Mouse (Mus musculus) forebrain, embryonic 12.5 days (tissue): ENCODE results near the gene Gm37240. TPM values are rescaled to one million over a fixed set of nuclear protein-coding genes. Genes with fewer than 3 reads are reported as not detected.

ENCODE experiments used
- ATAC-seq: fragments of 200-750 bp; cut with Nextera tagmentation; 2 replicates; pipeline ENCODE4 v1.8.0; 2017; ENCODE audit warnings: moderate TSS enrichment; ENCODE audit not compliant: low FRiP score
- H3K27ac ChIP-seq: fragments of 300-500 bp; sonication (generic); 2 replicates; pipeline ENCODE4 v1.5.1; 2016; ENCODE audit warnings: mild to moderate bottlenecking
- H3K27me3 ChIP-seq: fragments of 300-500 bp; sonication (generic); 2 replicates; pipeline ENCODE4 v1.6.1; 2016; ENCODE audit warnings: mild to moderate bottlenecking
- H3K36me3 ChIP-seq: fragments of 300-500 bp; sonication (generic); replicated peaks from 2 replicates; pipeline ENCODE4 v1.6.1; 2016; ENCODE audit warnings: mild to moderate bottlenecking
- H3K4me1 ChIP-seq: fragments of 300-500 bp; sonication (generic); 2 replicates; pipeline ENCODE4 v1.6.1; 2016
- H3K4me2 ChIP-seq: fragments of 300-500 bp; sonication (generic); 2 replicates; pipeline ENCODE4 v1.6.1; 2016; ENCODE audit warnings: mild to moderate bottlenecking, moderate library complexity
- H3K4me3 ChIP-seq: fragments of 300-500 bp; sonication (generic); replicated peaks from 2 replicates; pipeline ENCODE4 v1.5.1; 2016; ENCODE audit warnings: mild to moderate bottlenecking
- H3K9ac ChIP-seq: fragments of 300-500 bp; sonication (generic); 2 replicates; pipeline ENCODE4 v1.6.1; 2016; ENCODE audit warnings: mild to moderate bottlenecking
- H3K9me3 ChIP-seq: fragments of 300-500 bp; sonication (generic); 2 replicates; pipeline ENCODE4 v1.6.1; 2016
- WGBS: fragments of 180-500 bp; shearing (Covaris S2); methylation state at CpG from one replicate; pipeline ENCODE4 v1.1.7; 2016; 5-methylcytosine and 5-hydroxymethylcytosine counted together
- polyA plus RNA-seq: library from polyadenylated mRNA; unstranded; fragments of >200 nt; fragmentation: Nextera tagmentation; extraction: Ambion mirVana; gene quantifications from 2 replicates; pipeline ENCODE4 v1.2.1, GENCODE M21; 2016

The Gm37240 gene
- polyA plus RNA-seq, 1 experiment from 2014 or later = 0.57 TPM

DNA sequence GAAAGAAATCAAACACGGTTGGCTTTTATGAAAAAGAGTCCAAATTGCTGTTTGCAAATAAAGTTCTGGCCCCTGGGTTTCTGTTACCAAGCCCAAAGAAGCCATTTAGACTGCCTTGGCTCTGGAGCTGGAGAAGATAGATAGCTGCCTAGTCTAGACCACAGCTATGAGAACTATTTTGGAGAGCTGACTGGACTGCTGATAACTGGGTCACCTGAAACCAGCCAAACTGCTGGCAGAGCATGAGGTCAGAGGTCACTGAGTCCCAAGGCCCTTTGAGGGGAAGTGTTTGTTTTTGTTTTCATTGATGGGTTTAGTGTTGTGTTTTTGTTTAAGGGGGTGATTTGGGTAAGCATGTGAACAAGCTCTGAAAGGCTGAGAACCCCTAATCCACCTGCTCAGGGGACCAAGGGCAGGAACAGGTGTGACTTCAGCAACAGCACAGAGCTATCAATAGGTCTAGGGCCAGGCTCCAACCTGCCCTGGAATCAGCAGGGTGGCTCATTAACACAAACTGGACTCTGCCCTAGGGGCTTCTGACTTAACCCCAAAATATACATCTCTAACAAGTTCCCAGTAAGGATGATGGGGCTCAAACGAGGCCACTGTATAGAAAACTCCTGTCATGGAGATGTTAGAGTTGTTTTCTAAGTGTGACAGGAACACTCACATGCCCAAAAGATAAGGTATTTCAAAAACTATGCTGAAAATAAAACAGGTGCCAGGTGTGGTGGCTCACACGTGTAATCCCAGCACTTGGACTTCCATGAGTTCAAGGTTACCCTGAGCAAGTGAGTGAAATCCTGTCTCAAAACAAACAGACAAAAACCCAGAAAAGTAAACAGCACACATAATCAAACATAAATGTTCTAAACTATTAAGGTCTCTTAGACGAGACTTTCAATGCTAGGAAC, 74.0 kb downstream of the Gm37240 start:
- Histone ChIP-seq H3K9me3 (no peaks in the 10 kb centered on the region), H3K27ac (no peak overlapping the region), H3K4me3 (no peak overlapping the region), H3K9ac (no peak overlapping the region), H3K36me3 (no peaks in the 10 kb centered on the region), H3K27me3 (no peaks in the 10 kb centered on the region), H3K4me1 (no peaks in the 10 kb centered on the region), H3K4me2 (no peak overlapping the region)
- WGBS = 73% methylated on average over 4 of the region's 4 CpGs
- no peak for ATAC-seq

GRCm38 (mm10) chr3:85812010-85812409, 75.3 kb downstream of the Gm37240 start:
- no peaks in the 10 kb centered on the region for H3K27me3 ChIP-seq
- no peak overlapping the region for H3K27ac ChIP-seq
- no peak overlapping the region for H3K4me3 ChIP-seq
- no peak for ATAC-seq
- no peak overlapping the region for H3K9ac ChIP-seq
- WGBS = 93% methylated on average over 5 of the region's 5 CpGs
- H3K4me2 ChIP-seq = no peak overlapping the region
- H3K9me3 ChIP-seq = no peaks in the 10 kb centered on the region
- no peaks in the 10 kb centered on the region for H3K36me3 ChIP-seq
- no peaks in the 10 kb centered on the region for H3K4me1 ChIP-seq

DNA sequence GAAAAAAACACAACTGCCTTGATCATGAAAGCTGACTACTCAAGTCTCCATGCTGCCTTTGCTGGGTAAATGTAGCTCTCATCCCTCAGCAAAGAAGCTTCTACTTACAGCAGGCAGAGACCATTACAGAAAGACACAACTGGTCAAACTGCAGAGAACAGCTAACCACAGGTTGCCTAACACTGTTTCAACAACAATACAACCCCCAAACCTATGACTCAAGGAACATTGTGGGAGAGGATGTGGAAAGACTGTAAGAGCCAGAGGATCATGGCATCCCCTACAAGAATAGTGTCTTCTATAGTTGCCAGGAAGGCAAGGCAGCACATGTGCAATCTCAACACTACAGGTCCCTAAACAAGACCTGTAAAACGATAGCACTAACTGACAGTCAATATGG, 94.2 kb downstream of the Gm37240 start:
- H3K27me3 ChIP-seq = no peaks in the 10 kb centered on the region
- H3K9me3 ChIP-seq = no peaks in the 10 kb centered on the region
- ATAC-seq = no peak
- H3K27ac ChIP-seq = no peak overlapping the region
- H3K4me1 ChIP-seq = no peaks in the 10 kb centered on the region
- no peak overlapping the region for H3K9ac ChIP-seq
- no peak overlapping the region for H3K4me3 ChIP-seq
- no peaks in the 10 kb centered on the region for H3K36me3 ChIP-seq
- 81% methylated on average over 1 of the region's 1 CpGs for WGBS
- H3K4me2 ChIP-seq = no peak overlapping the region

GRCm38 (mm10) chr3:85789748-85790147, 97.6 kb downstream of the Gm37240 start:
- Histone ChIP-seq H3K4me3 (no peak overlapping the region), H3K9me3 (no peaks in the 10 kb centered on the region), H3K36me3 (no peaks in the 10 kb centered on the region), H3K9ac (no peak overlapping the region), H3K4me2 (no peak overlapping the region), H3K27me3 (no peaks in the 10 kb centered on the region), H3K27ac (no peak overlapping the region), H3K4me1 (no peaks in the 10 kb centered on the region)
- WGBS = 80% methylated on average over 4 of the region's 4 CpGs
- no peak for ATAC-seq

GRCm38 (mm10) chr3:85786501-85786900, 100.8 kb downstream of the Gm37240 start:
- Histone ChIP-seq H3K27me3 (no peaks in the 10 kb centered on the region), H3K4me3 (no peak overlapping the region), H3K27ac (no peak overlapping the region), H3K9me3 (no peaks in the 10 kb centered on the region), H3K9ac (no peak overlapping the region), H3K4me1 (no peaks in the 10 kb centered on the region), H3K4me2 (no peak overlapping the region), H3K36me3 (no peaks in the 10 kb centered on the region)
- ATAC-seq = no peak
- WGBS = 77% methylated on average over 8 of the region's 8 CpGs

- 77% methylated on average over 7 of the region's 7 CpGs for whole genome bisulfite sequencing
- H3K27me3 ChIP-seq = no peaks in the 10 kb centered on the region
- H3K4me1 ChIP-seq = peaks cover 7% of the 10 kb centered on the region; the same call in 1 of the 2 replicates
- H3K9ac ChIP-seq = no peak overlapping the region
- no peak; the same call in 1 of the 2 replicates for ATAC-seq
- H3K4me2 ChIP-seq = no peak overlapping the region
- H3K4me3 ChIP-seq = no peak overlapping the region
- no peaks in the 10 kb centered on the region for H3K9me3 ChIP-seq
- H3K27ac ChIP-seq = no peak overlapping the region
- H3K36me3 ChIP-seq = no peaks in the 10 kb centered on the region
Observed at GRCm38 (mm10) chr3:85780906-85781305, 106.4 kb downstream of the Gm37240 start.

DNA sequence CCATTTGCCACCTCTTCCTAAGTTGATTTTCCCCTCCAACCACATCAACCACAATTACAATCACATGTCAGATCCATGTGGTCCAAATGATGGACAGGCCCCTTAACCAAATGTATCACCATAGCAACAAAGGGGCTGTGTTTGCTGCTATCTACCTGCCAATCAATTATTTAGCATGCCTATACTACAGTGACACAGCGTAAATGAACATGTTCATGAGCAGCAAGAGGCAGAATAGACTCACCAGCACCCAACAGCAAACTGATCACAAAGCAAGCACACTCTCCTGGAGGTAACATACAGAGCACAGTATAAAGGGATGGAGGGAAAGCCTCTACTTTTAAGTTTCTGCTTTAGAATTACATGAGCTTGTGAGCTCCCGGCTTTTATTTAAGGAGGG, 107.0 kb downstream of the Gm37240 start:
- H3K27me3 ChIP-seq = no peaks in the 10 kb centered on the region
- H3K9me3 ChIP-seq = no peaks in the 10 kb centered on the region
- no peak for ATAC-seq
- no peak overlapping the region for H3K4me3 ChIP-seq
- H3K4me1 ChIP-seq = peaks cover 7% of the 10 kb centered on the region; the same call in 1 of the 2 replicates
- H3K4me2 ChIP-seq = no peak overlapping the region
- WGBS = 64% methylated on average over 2 of the region's 2 CpGs
- 0 out of 2 replicates have a peak overlapping the region, but pooled peaks have one; percentile 2 for H3K27ac ChIP-seq
- H3K36me3 ChIP-seq = no peaks in the 10 kb centered on the region
- no peak overlapping the region for H3K9ac ChIP-seq

DNA sequence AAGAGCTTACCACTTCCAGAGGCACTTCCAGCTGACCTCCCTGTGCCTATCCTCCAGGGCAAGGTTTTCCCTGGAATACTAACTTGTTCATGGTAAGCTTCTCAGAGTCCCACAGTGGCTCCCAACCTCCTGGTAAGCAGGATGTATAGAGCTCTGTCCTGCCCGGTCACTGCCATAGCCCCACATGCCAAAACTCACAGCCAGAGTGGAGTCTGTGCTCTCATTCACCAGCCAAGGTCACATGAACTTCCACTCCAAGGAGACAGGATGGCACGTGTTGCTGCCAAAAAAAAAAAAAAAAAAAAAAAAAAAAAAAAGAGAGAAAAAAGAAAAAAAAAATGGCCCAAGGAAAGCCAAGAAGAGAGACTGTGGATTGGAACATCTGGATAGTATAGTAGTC, 109.5 kb downstream of the Gm37240 start:
- Histone ChIP-seq H3K4me3 (no peak overlapping the region), H3K27ac (no peak overlapping the region), H3K9me3 (no peaks in the 10 kb centered on the region), H3K36me3 (no peaks in the 10 kb centered on the region), H3K4me1 (peaks cover 7% of the 10 kb centered on the region; the same call in 1 of the 2 replicates), H3K9ac (no peak overlapping the region), H3K27me3 (no peaks in the 10 kb centered on the region), H3K4me2 (no peak overlapping the region)
- no peak for ATAC-seq
- 79% methylated on average over 2 of the region's 2 CpGs for WGBS

DNA sequence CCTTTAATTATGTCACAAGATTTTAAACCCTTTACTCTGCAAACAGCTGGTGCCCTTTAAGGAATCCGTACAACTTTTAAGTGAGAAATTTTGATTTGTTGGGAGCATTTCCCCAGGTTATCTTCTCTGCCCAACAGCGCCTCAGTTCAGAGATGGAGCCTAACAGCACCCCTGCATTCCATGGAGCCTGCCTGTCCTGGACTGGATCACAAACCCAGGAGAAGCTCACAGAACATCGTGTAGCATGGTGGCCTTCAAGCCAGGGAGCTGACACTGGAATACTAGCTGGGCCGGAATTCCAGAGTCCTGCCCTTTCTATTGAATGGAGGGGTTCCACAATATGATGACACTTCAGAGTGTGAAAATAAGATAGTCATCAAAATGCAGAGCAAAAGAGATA, 110.0 kb downstream of the Gm37240 start:
- H3K36me3 ChIP-seq = no peaks in the 10 kb centered on the region
- H3K27me3 ChIP-seq = no peaks in the 10 kb centered on the region
- H3K4me2 ChIP-seq = no peak overlapping the region
- ATAC-seq = no peak
- peaks cover 7% of the 10 kb centered on the region; the same call in 1 of the 2 replicates for H3K4me1 ChIP-seq
- H3K9me3 ChIP-seq = no peaks in the 10 kb centered on the region
- WGBS = 83% methylated on average over 4 of the region's 4 CpGs
- no peak overlapping the region for H3K4me3 ChIP-seq
- H3K9ac ChIP-seq = no peak overlapping the region
- H3K27ac ChIP-seq = no peak overlapping the region

DNA sequence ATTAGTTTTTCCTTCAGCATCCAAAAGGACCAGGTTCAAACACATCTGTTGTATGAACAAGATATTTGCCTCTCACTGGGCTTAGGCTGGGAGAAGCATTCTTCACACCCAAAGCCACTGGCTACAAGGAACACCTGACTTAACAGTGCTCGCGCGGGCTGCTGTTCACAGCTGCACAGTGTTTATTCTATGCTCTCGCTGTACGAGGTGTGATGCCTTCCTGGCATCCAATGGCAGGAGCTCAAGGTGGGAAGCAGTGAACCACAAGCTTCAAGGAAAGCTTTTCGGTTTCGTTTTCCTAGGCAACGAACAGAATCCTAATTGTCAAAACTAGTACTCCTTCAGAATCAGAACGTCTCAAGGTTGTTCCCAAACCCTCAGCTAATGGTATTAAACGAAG, 110.6 kb downstream of the Gm37240 start:
- Histone ChIP-seq H3K27me3 (no peaks in the 10 kb centered on the region), H3K27ac (no peak overlapping the region), H3K9ac (no peak overlapping the region), H3K4me2 (no peak overlapping the region), H3K36me3 (no peaks in the 10 kb centered on the region), H3K4me1 (peaks cover 7% of the 10 kb centered on the region; the same call in 1 of the 2 replicates), H3K9me3 (no peaks in the 10 kb centered on the region), H3K4me3 (no peak overlapping the region)
- 77% methylated on average over 10 of the region's 10 CpGs for WGBS
- ATAC-seq = no peak

DNA sequence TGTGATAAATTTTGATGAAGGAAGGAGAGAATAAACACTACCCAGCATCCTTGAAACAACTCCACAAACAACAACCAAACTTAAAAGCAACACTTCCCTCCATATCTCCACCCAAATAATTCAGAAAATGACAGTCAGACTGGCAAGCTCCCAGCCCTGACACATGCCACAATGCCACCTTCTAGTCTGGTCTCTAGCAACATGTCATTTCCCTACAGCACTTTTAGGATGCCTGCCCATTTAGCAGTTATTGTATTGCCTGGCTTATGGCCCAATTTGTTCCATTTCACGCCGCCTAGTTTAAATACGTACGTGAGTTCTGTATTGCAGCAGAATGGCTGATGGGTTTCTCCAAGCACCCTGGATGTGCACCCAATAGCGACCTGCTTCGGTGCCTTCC, 111.2 kb downstream of the Gm37240 start:
- ATAC-seq = no peak
- H3K9ac ChIP-seq = no peak overlapping the region
- H3K27me3 ChIP-seq = no peaks in the 10 kb centered on the region
- no peak overlapping the region for H3K27ac ChIP-seq
- WGBS = 92% methylated on average over 6 of the region's 6 CpGs
- H3K4me1 ChIP-seq = peaks cover 7% of the 10 kb centered on the region; the same call in 1 of the 2 replicates
- H3K4me2 ChIP-seq = no peak overlapping the region
- no peaks in the 10 kb centered on the region for H3K36me3 ChIP-seq
- H3K9me3 ChIP-seq = no peaks in the 10 kb centered on the region
- H3K4me3 ChIP-seq = no peak overlapping the region

DNA sequence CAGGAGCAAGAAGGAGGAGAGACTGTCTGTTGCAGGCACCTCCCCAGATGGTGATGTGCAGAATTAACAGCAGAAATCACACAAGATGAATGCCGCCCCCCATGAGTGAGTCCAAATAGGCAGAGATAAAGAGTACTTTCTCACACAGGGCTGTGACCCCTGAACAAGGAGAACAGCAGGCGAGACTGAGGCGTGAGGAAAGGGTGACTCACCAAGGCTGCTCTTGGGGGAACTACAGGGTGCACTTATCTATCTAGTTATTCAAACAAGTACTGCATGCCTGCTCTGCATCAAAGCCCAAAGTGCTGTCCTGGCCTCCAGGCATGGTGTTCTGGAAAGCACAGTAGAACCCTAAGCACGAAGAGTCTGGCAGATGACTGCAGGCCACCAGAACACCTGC, 113.4 kb downstream of the Gm37240 start:
- Histone ChIP-seq H3K4me1 (no peaks in the 10 kb centered on the region), H3K9ac (no peak overlapping the region), H3K27ac (no peak overlapping the region), H3K4me2 (no peak overlapping the region), H3K4me3 (no peak overlapping the region), H3K9me3 (no peaks in the 10 kb centered on the region), H3K36me3 (no peaks in the 10 kb centered on the region), H3K27me3 (no peaks in the 10 kb centered on the region)
- WGBS = 75% methylated on average over 4 of the region's 4 CpGs
- no peak for ATAC-seq

- Histone ChIP-seq H3K9ac (no peak overlapping the region), H3K4me2 (no peak overlapping the region), H3K36me3 (no peaks in the 10 kb centered on the region), H3K27me3 (no peaks in the 10 kb centered on the region), H3K27ac (no peak overlapping the region), H3K4me3 (no peak overlapping the region), H3K4me1 (no peaks in the 10 kb centered on the region), H3K9me3 (no peaks in the 10 kb centered on the region)
- WGBS = 45% methylated on average over 3 of the region's 3 CpGs
- no peak for ATAC-seq
Observed at GRCm38 (mm10) chr3:85773425-85773824, 113.9 kb downstream of the Gm37240 start.
